Mouse (Mus musculus): ENCODE data around the gene Gm11627. TPM values are rescaled to one million over a fixed set of nuclear protein-coding genes. Genes with fewer than 3 reads are reported as not detected.
A peak's percentile ranks its signal among the peaks of the same experiment; 100 is the strongest.

The Gm11627 gene
- polyA plus RNA-seq, 1 experiment from 2014 or later: 8.9 TPM

- DNase-seq (ENCODE audit: low spot score) (no peak), ATAC-seq (replicated peaks; ENCODE audit: low FRiP score, low read depth) (no peak)
- no peak overlapping the region for H3K4me3 ChIP-seq (replicated peaks; ENCODE audit: low read depth, low read length)
- no peak overlapping the region for H3K27ac ChIP-seq
- no peak overlapping the region for H3K4me2 ChIP-seq (ENCODE audit: low read length)
- H3K9ac ChIP-seq (ENCODE audit: low read depth, low read length): no peak overlapping the region
- peaks cover 3% of the 10 kb centered on the region; the same call in 1 of the 2 replicates for H3K4me1 ChIP-seq (replicated peaks; ENCODE audit: insufficient read depth, low read length)
- no peak for TF ChIP-seq CTCF (IDR thresholded peaks at IDR 0.05; ENCODE audit: low read depth)
- no peaks in the 10 kb centered on the region for H3K27me3 ChIP-seq (ENCODE audit: insufficient read depth, low read length)
- 66% methylated on average over 13 of the region's 13 CpGs for WGBS
- H3K9me3 ChIP-seq (replicated peaks; ENCODE audit: low read length): no peaks in the 10 kb centered on the region
- H3K36me3 ChIP-seq (ENCODE audit: insufficient read depth, low read length): no peaks in the 10 kb centered on the region
Observed at GRCm38 (mm10) chr11:102576050-102576754, 3.1 kb downstream of the Gm11627 start.

- WGBS: 79% methylated on average over 1 of the region's 1 CpGs
- Histone ChIP-seq H3K36me3 (ENCODE audit: insufficient read depth, low read length) (no peaks in the 10 kb centered on the region), H3K4me3 (replicated peaks; ENCODE audit: low read depth, low read length) (no peak overlapping the region), H3K27ac (no peak overlapping the region), H3K4me2 (ENCODE audit: low read length) (no peak overlapping the region), H3K9ac (ENCODE audit: low read depth, low read length) (no peak overlapping the region), H3K9me3 (replicated peaks; ENCODE audit: low read length) (no peaks in the 10 kb centered on the region), H3K27me3 (ENCODE audit: insufficient read depth, low read length) (no peaks in the 10 kb centered on the region), H3K4me1 (replicated peaks; ENCODE audit: insufficient read depth, low read length) (0 out of 2 replicates have a peak, but pooled peaks cover 3% of the 10 kb centered on the region)
- DNase-seq (ENCODE audit: low spot score) (no peak), ATAC-seq (replicated peaks; ENCODE audit: low FRiP score, low read depth) (no peak)
- no peak for TF ChIP-seq CTCF (IDR thresholded peaks at IDR 0.05; ENCODE audit: low read depth)
Observed at GRCm38 (mm10) chr11:102575034-102575433, 4.2 kb downstream of the Gm11627 start.

- DNase-seq (ENCODE audit: low spot score): peak; percentile 93
- H3K4me1 ChIP-seq (replicated peaks; ENCODE audit: insufficient read depth, low read length): no peaks in the 10 kb centered on the region
- peak overlapping the region; percentile 63 for H3K9ac ChIP-seq (ENCODE audit: low read depth, low read length)
- H3K27me3 ChIP-seq (ENCODE audit: insufficient read depth, low read length): no peaks in the 10 kb centered on the region
- H3K4me2 ChIP-seq (ENCODE audit: low read length): peak overlapping the region; percentile 65
- no peaks in the 10 kb centered on the region for H3K36me3 ChIP-seq (ENCODE audit: insufficient read depth, low read length)
- H3K9me3 ChIP-seq (replicated peaks; ENCODE audit: low read length): no peaks in the 10 kb centered on the region
- peak overlapping the region; percentile 42 for H3K4me3 ChIP-seq (replicated peaks; ENCODE audit: low read depth, low read length)
- ATAC-seq (replicated peaks; ENCODE audit: low FRiP score, low read depth): peak; percentile 68; the same call in 1 of the 2 replicates
- TF ChIP-seq CTCF (IDR thresholded peaks at IDR 0.05; ENCODE audit: low read depth): peak; percentile 92
- H3K27ac ChIP-seq: no peak overlapping the region
- WGBS: 11% methylated on average over 18 of the region's 18 CpGs
Observed at GRCm38 (mm10) chr11:102572866-102573663, 6.2 kb downstream of the Gm11627 start.

DNA sequence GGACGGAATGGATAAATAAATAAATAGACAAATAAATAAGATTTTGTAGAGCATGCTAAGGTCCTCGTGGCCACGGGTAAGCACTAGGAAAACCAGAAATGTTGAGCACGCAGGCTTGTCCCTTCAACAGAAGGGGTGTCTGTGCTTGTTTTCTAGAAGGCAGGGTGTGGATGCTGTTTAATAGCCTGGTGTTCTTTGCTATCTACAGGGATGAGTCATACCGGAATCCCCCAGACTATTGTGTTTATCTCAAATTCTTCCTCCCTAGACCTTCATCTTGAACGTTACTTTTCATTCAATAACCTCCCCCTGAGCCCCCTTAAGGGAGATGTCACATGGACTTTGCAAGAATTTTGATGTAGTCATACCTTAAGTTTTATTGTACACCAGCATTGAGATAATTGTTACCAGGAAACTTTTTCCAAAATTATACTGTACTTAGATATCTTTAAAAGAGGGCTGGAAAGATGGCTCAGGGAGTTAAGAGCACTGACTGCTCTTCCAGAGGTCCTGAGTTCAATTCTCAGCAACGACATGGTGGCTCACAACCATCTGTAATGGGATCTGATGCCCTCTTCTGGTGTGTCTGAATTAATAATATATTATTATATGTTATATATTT, 10.4 kb downstream of the Gm11627 start:
- no peaks in the 10 kb centered on the region for H3K36me3 ChIP-seq (ENCODE audit: insufficient read depth, low read length)
- H3K27me3 ChIP-seq (ENCODE audit: insufficient read depth, low read length): no peaks in the 10 kb centered on the region
- no peak overlapping the region for H3K27ac ChIP-seq
- DNase-seq (ENCODE audit: low spot score) (no peak), ATAC-seq (replicated peaks; ENCODE audit: low FRiP score, low read depth) (no peak)
- no peak overlapping the region for H3K4me3 ChIP-seq (replicated peaks; ENCODE audit: low read depth, low read length)
- TF ChIP-seq CTCF (IDR thresholded peaks at IDR 0.05; ENCODE audit: low read depth): no peak
- H3K9me3 ChIP-seq (replicated peaks; ENCODE audit: low read length): no peaks in the 10 kb centered on the region
- WGBS: 72% methylated on average over 7 of the region's 7 CpGs
- H3K4me1 ChIP-seq (replicated peaks; ENCODE audit: insufficient read depth, low read length): no peaks in the 10 kb centered on the region
- H3K4me2 ChIP-seq (ENCODE audit: low read length): no peak overlapping the region
- no peak overlapping the region for H3K9ac ChIP-seq (ENCODE audit: low read depth, low read length)

DNA sequence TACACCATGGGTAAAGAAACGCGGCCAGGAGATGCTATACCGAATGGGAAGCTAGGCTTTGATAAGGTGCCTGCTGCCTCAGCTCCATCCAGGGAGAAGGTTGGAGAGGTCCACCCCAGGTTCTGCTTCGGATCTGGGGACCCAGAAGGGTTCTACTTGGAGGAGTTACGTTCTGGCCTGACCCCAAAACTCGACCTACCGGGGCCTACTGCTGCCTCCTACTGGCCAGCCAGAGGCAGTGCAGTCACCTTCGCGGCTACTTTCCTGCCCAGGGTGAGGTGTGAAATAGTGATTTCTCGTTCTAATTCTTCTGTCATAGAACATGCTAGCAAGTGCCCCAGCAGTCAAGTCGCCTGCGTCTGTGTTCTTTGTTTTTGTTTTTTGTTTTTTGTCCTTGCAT, 11.1 kb downstream of the Gm11627 start:
- Histone ChIP-seq H3K27ac (no peak overlapping the region), H3K36me3 (ENCODE audit: insufficient read depth, low read length) (no peaks in the 10 kb centered on the region), H3K9me3 (replicated peaks; ENCODE audit: low read length) (no peaks in the 10 kb centered on the region), H3K4me3 (replicated peaks; ENCODE audit: low read depth, low read length) (no peak overlapping the region), H3K27me3 (ENCODE audit: insufficient read depth, low read length) (no peaks in the 10 kb centered on the region), H3K4me1 (replicated peaks; ENCODE audit: insufficient read depth, low read length) (no peaks in the 10 kb centered on the region), H3K9ac (ENCODE audit: low read depth, low read length) (no peak overlapping the region), H3K4me2 (ENCODE audit: low read length) (no peak overlapping the region)
- peak; percentile 53 for TF ChIP-seq CTCF (IDR thresholded peaks at IDR 0.05; ENCODE audit: low read depth)
- WGBS: 79% methylated on average over 12 of the region's 12 CpGs
- no peak for ATAC-seq (replicated peaks; ENCODE audit: low FRiP score, low read depth)
- no peak for DNase-seq (ENCODE audit: low spot score)

GRCm38 (mm10) chr11:102567723-102568122, 11.5 kb downstream of the Gm11627 start:
- H3K4me3 ChIP-seq (replicated peaks; ENCODE audit: low read depth, low read length): no peak overlapping the region
- WGBS: 94% methylated on average over 15 of the region's 15 CpGs
- TF ChIP-seq CTCF (IDR thresholded peaks at IDR 0.05; ENCODE audit: low read depth): no peak
- H3K36me3 ChIP-seq (ENCODE audit: insufficient read depth, low read length): no peaks in the 10 kb centered on the region
- H3K9me3 ChIP-seq (replicated peaks; ENCODE audit: low read length): no peaks in the 10 kb centered on the region
- H3K9ac ChIP-seq (ENCODE audit: low read depth, low read length): no peak overlapping the region
- no peak overlapping the region for H3K4me2 ChIP-seq (ENCODE audit: low read length)
- H3K27ac ChIP-seq: no peak overlapping the region
- no peak for ATAC-seq (replicated peaks; ENCODE audit: low FRiP score, low read depth)
- no peaks in the 10 kb centered on the region for H3K4me1 ChIP-seq (replicated peaks; ENCODE audit: insufficient read depth, low read length)
- H3K27me3 ChIP-seq (ENCODE audit: insufficient read depth, low read length): no peaks in the 10 kb centered on the region
- DNase-seq (ENCODE audit: low spot score): no peak

Data from kidney, postnatal 0 days (tissue).